Mouse (Mus musculus): ENCODE measurements around the gene Pyurf. TPM values are rescaled to one million over a fixed set of nuclear protein-coding genes. Genes with fewer than 3 reads are reported as not detected.

Gene Pyurf
- polyA plus RNA-seq, 1 experiment from 2014 or later = 14.9 TPM

DNA sequence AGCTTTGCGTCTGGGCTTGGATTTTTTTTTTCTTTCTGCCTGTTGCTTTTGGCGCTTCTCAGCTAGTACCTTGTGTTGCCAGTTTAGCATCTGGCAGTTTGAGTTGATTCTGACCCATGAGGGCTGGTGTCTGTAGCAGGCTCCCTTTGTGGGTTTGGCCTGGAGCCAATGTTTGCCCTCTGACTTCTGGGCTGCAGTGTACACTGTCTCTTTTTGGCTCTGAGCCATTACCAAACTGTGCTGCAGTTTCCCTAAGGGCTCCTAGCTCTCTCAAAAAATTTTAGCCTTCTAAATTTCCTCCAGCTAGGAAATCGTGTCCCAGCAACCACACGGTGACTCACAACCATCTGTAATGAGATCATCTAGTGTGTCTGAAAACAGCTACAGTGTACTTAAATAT is 50.1 kb downstream of the Pyurf start:
- peak; percentile 85 for ATAC-seq (ENCODE audit: low FRiP score, low read depth)
- WGBS = 67% methylated on average over 4 of the region's 4 CpGs
- no peaks in the 10 kb centered on the region for H3K4me1 ChIP-seq
- H3K4me2 ChIP-seq (replicated peaks) = no peak overlapping the region
- no peak overlapping the region for H3K9ac ChIP-seq (replicated peaks)
- H3K36me3 ChIP-seq = no peaks in the 10 kb centered on the region
- H3K4me3 ChIP-seq = no peak overlapping the region
- no peaks in the 10 kb centered on the region for H3K9me3 ChIP-seq
- no peaks in the 10 kb centered on the region for H3K27me3 ChIP-seq
- H3K27ac ChIP-seq (replicated peaks) = no peak overlapping the region

DNA sequence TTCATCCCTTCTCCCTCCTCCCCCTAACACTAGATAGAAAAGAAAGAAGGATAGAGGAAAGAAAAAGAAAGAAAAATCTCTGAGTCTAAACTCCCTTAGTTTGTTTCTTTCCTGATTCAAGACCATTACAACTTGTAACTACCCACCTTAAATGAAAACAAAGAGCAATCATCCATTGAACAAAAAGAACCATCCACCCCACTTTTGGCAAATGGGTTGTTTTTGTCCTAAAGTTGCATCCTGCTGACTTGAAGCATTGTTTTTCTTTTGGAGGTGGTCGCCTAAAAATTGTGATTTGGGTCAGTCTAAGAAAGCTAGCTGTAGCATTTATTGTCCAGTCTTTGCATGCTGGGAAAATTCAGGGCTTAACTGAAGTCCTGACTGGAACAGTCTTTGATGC is 52.3 kb downstream of the Pyurf start:
- Histone ChIP-seq H3K36me3 (no peaks in the 10 kb centered on the region), H3K27ac (replicated peaks) (no peak overlapping the region), H3K9me3 (no peaks in the 10 kb centered on the region), H3K27me3 (no peaks in the 10 kb centered on the region), H3K4me3 (no peak overlapping the region), H3K4me1 (no peaks in the 10 kb centered on the region), H3K4me2 (replicated peaks) (no peak overlapping the region), H3K9ac (replicated peaks) (no peak overlapping the region)
- no peak for ATAC-seq (ENCODE audit: low FRiP score, low read depth)
- WGBS = 40% methylated on average over 1 of the region's 1 CpGs

Other genes starting within 250 kb of the Pyurf start
- gene Ppm1k, start 156.6 kb downstream of the Pyurf start, polyA plus RNA-seq (2016; fragmentation: Nextera tagmentation; extraction: Ambion mirVana) = 6.7 and 8.2 TPM in 2 replicates
- gene Herc6, start 111.1 kb downstream of the Pyurf start, polyA plus RNA-seq (2016; fragmentation: Nextera tagmentation; extraction: Ambion mirVana) = 1.5 TPM in 2 replicates
- 64.2 and 65.9 TPM in 2 replicates for gene Lancl2, start 10.5 kb upstream of the Pyurf start, polyA plus RNA-seq (2016; fragmentation: Nextera tagmentation; extraction: Ambion mirVana)
- 99.5 and 107 TPM in 2 replicates for gene Vopp1, start 133.1 kb upstream of the Pyurf start, polyA plus RNA-seq (2016; fragmentation: Nextera tagmentation; extraction: Ambion mirVana)
- gene Vmn1r21, start 158.3 kb upstream of the Pyurf start, polyA plus RNA-seq (2016; fragmentation: Nextera tagmentation; extraction: Ambion mirVana) = not detected in 2 replicates
- gene Vmn1r22, start 215.9 kb upstream of the Pyurf start, polyA plus RNA-seq (2016; fragmentation: Nextera tagmentation; extraction: Ambion mirVana) = not detected in 2 replicates
- gene Vmn1r23, start 234.8 kb upstream of the Pyurf start, polyA plus RNA-seq (2016; fragmentation: Nextera tagmentation; extraction: Ambion mirVana) = not detected in 2 replicates

Measured in midbrain, embryonic 12.5 days (tissue).